Mouse (Mus musculus) intestine, postnatal 0 days (tissue): ENCODE results near the gene S1pr4. TPM values are rescaled to one million over a fixed set of nuclear protein-coding genes. Genes with fewer than 3 reads are reported as not detected.
A peak's percentile ranks its signal among the peaks of the same experiment; 100 is the strongest.

Source experiments
- ATAC-seq: fragments of 200-750 bp; cut with Nextera tagmentation; 2 replicates; pipeline ENCODE4 v1.8.0; 2017; ENCODE audit warnings: mild to moderate bottlenecking, moderate TSS enrichment, moderate library complexity
- H3K27ac ChIP-seq: fragments of 300-500 bp; sonication (generic); 2 replicates; pipeline ENCODE4 v1.5.1; 2014; ENCODE audit warnings: mild to moderate bottlenecking, low read depth, low read length, moderate library complexity
- H3K27me3 ChIP-seq: fragments of 300-500 bp; sonication (generic); replicated peaks from 2 replicates; pipeline ENCODE4 v1.6.1; 2014; ENCODE audit warnings: low read length, mixed read lengths; ENCODE audit not compliant: control insufficient read depth, insufficient read depth
- H3K36me3 ChIP-seq: fragments of 300-500 bp; sonication (generic); 2 replicates; pipeline ENCODE4 v1.6.1; 2014; ENCODE audit warnings: mild to moderate bottlenecking, moderate library complexity; ENCODE audit not compliant: control insufficient read depth, insufficient read depth
- H3K4me1 ChIP-seq: fragments of 300-500 bp; sonication (generic); replicated peaks from 2 replicates; pipeline ENCODE4 v1.6.1; 2014; ENCODE audit warnings: antibody characterized with exemption, low read length, mixed read lengths; ENCODE audit not compliant: control insufficient read depth, insufficient read depth
- H3K4me2 ChIP-seq: fragments of 300-500 bp; sonication (generic); replicated peaks from 2 replicates; pipeline ENCODE4 v1.6.1; 2014; ENCODE audit warnings: low read depth, mild to moderate bottlenecking, moderate library complexity
- H3K4me3 ChIP-seq: fragments of 300-500 bp; sonication (generic); 2 replicates; pipeline ENCODE4 v1.5.1; 2014; ENCODE audit warnings: low read depth, low read length
- H3K9ac ChIP-seq: fragments of 300-500 bp; sonication (generic); 2 replicates; pipeline ENCODE4 v1.6.1; 2014; ENCODE audit warnings: mild to moderate bottlenecking, low read depth, low read length
- H3K9me3 ChIP-seq: fragments of 300-500 bp; sonication (generic); 2 replicates; pipeline ENCODE4 v1.6.1; 2016; ENCODE audit warnings: mixed run types; ENCODE audit not compliant: control insufficient read depth
- CTCF ChIP-seq: sonication (generic); IDR thresholded peaks from 2 replicates; pipeline ENCODE4 v1.5.1; 2016; ENCODE audit warnings: low read depth, mild to moderate bottlenecking, control low read depth, antibody characterized with exemption, moderate library complexity
- WGBS: fragments of 180-500 bp; shearing (Covaris S2); extraction: QIAGEN DNeasy Blood & Tissue Kit; methylation state at CpG from one replicate; pipeline ENCODE4 v1.1.7; 2014; 5-methylcytosine and 5-hydroxymethylcytosine counted together
- polyA plus RNA-seq: library from polyadenylated mRNA; unstranded; fragments of >200 nt; fragmentation: Nextera tagmentation; extraction: Ambion mirVana; gene quantifications from 2 replicates; pipeline ENCODE4 v1.2.1, GENCODE M21; 2015

Gene S1pr4
- polyA plus RNA-seq, 1 experiment from 2014 or later, result 0.74 TPM

DNA sequence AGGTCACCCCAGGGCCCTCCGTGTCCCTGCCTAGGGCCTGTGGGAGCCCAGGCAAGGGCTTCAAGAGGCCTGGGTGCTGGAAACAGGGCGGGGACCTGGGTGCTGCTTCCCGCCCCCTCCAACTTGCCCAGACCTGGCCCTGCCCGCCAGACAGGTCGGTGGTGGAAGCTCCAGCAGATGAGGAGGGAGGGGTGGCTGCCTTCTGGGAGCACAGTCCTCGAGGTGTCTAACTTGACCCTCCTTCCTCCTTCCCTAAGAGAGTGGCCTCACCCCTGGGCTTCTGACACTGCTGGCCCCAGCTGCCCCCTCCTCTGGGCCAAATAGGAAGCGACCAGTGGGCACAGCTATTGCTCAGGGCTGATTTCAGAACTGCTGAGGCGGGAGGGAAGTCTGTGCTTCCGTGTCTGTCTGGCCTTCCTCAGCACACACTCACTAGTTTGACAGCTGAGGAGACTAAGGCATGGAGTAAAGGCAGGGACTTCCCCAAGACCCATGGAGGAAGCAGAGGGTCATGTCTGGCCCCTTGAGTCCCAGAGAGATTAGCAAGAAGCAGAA lies 24.2 kb upstream of the S1pr4 start, which contains the start of gene Gna15:
TSS of gene Gna15 (minus strand) at position 175 of the 555 bp plus-strand sequence.
- Histone ChIP-seq H3K27ac (no peak within 1 kb of the TSS), H3K36me3 (peaks cover 4% of the 10 kb centered on the region), H3K4me3 (0 out of 2 replicates have a peak within 1 kb of the TSS, but pooled peaks have one; percentile 0), H3K9me3 (no peaks in the 10 kb centered on the region), H3K4me1 (no peaks in the 10 kb centered on the region), H3K9ac (no peak within 1 kb of the TSS), H3K4me2 (no peak within 1 kb of the TSS; the same call in 1 of the 2 replicates), H3K27me3 (no peaks in the 10 kb centered on the region)
- no peak for ATAC-seq
- TF ChIP-seq CTCF, result no peak
- WGBS, result 22% methylated on average over 9 of the region's 9 CpGs

DNA sequence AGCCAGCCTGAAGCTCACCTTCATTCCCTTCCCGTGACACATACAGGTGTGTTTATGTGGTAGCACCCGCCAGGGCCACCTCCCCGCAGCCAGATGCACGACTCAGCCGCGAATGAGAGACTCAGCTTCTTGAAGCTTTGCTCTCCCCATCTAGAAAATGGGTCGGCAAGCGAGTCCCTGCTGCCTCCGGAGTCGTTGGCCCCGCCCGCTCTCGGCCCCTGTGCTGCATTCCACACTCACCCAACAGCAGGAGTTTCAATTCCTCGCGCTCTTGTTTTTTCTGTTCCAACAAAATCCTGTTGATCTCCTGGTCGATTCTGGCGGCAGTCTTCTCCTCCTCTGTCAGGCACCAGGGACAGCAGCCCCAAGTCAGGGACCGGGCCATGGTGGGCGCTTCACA lies 23.6 kb upstream of the S1pr4 start:
- WGBS, result 22% methylated on average over 19 of the region's 19 CpGs
- ATAC-seq, result no peak
- Histone ChIP-seq H3K4me1 (no peaks in the 10 kb centered on the region), H3K27me3 (no peaks in the 10 kb centered on the region), H3K9ac (no peak overlapping the region), H3K27ac (no peak overlapping the region), H3K4me2 (no peak overlapping the region; the same call in 1 of the 2 replicates), H3K9me3 (no peaks in the 10 kb centered on the region), H3K4me3 (0 out of 2 replicates have a peak overlapping the region, but pooled peaks have one; percentile 0), H3K36me3 (no peaks in the 10 kb centered on the region)
- no peak for TF ChIP-seq CTCF

DNA sequence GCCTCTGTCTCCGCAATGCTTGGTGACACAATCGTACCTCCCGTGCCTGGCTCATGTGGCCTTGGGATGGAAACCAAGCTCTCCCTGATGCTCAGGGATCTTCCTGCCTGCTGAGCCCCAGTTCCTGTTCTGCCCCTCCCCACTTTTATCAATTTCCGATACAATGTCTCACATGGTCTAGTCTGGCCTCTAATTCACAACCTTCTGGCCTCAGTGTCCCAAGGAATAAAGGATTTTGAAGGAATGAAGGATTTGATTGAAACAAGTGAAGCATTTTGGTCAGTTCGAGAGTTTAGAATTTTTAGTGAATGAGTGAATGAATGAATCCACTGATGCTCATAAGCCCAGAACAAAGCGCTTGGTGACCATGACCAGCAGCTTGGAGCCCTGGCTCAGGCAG lies 23.2 kb upstream of the S1pr4 start:
- Histone ChIP-seq H3K4me3 (no peak overlapping the region), H3K4me1 (no peaks in the 10 kb centered on the region), H3K36me3 (no peaks in the 10 kb centered on the region), H3K9ac (no peak overlapping the region), H3K4me2 (no peak overlapping the region), H3K27me3 (no peaks in the 10 kb centered on the region), H3K27ac (no peak overlapping the region), H3K9me3 (no peaks in the 10 kb centered on the region)
- TF ChIP-seq CTCF, result no peak
- WGBS, result 67% methylated on average over 6 of the region's 6 CpGs
- no peak for ATAC-seq

DNA sequence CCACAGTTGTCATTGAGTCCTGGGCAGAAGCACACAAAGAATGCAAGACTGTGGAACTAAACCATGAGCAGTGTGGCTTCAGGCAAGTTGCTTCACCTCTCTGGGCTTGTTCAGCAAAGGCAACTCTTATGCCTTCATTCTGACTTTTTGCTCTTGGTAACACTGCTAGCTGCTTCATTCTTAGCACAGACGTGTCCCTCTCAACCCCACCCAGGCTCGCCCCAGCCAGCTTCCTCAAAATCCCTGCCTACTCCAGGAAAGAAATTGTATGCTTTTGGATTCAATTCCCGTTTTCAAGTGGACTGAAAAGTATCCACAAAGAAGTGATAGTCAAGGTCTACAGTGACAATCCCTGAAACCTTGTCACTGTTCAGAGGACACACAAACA lies 20.0 kb upstream of the S1pr4 start:
- no peaks in the 10 kb centered on the region for H3K9me3 ChIP-seq
- H3K9ac ChIP-seq, result no peak overlapping the region
- no peaks in the 10 kb centered on the region for H3K27me3 ChIP-seq
- no peak overlapping the region for H3K27ac ChIP-seq
- no peak overlapping the region for H3K4me2 ChIP-seq
- 49% methylated on average over 3 of the region's 3 CpGs for WGBS
- no peak overlapping the region for H3K4me3 ChIP-seq
- no peak for ATAC-seq
- TF ChIP-seq CTCF, result no peak
- no peaks in the 10 kb centered on the region for H3K36me3 ChIP-seq
- no peaks in the 10 kb centered on the region for H3K4me1 ChIP-seq

DNA sequence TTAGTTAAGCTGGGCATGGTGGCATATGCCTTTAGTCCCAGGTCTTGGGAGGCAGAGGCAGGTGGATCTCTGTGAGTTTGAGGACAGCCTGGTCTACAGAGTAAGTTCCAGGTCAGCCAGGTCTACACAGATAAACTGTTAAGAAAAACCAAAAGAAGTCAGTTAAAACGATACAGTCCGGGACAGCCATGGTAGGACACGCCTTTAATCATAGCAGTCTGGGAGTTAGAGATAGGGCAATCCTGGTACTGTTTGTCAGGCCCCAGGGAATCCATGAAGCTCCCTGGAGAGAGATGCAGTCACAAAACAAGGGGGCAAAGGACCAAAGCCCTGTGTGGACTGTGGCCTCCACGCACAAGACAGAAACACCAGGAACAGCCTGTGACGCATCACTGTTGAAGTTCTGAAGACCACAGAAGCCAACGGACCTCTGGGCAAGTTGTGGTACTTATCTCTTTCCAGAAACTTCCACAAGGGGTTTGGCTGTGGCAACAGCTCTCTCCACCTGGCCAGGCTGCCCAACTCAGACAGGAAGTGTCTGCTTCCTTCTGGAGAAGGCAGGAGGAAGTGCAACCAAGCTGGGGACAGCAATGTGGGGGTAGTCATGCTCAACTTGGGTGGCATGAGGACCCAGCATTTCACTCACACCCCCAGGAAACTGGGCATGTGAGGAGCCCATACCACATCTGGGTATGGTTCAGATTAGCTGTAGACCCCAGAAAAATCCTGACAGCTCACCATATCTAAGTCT lies 19.5 kb upstream of the S1pr4 start:
- Histone ChIP-seq H3K9ac (no peak overlapping the region), H3K27ac (no peak overlapping the region), H3K4me2 (no peak overlapping the region), H3K4me1 (no peaks in the 10 kb centered on the region), H3K27me3 (no peaks in the 10 kb centered on the region), H3K36me3 (no peaks in the 10 kb centered on the region), H3K9me3 (no peaks in the 10 kb centered on the region), H3K4me3 (no peak overlapping the region)
- TF ChIP-seq CTCF, result no peak
- 61% methylated on average over 6 of the region's 6 CpGs for WGBS
- no peak for ATAC-seq

DNA sequence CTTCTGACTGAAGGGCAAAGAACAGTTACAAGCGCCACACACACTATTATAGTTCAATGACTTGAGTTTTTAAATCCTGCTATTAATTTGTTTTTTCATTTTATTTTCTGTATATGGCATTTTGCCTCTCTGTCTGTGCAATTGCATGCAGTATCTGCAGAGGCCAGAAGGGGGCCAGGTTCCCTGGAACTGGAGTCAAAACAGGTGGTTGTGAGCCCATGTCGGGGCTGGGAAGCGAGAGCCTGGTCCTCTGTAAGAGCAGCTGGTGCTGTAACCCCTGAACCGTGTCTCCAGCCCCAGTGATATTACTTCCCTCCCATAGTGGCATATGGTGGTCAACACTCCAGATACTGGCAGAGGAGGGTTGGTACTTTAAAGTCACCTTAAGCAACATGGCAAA lies 18.6 kb upstream of the S1pr4 start:
- Histone ChIP-seq H3K27ac (no peak overlapping the region), H3K36me3 (no peaks in the 10 kb centered on the region), H3K9ac (no peak overlapping the region), H3K9me3 (no peaks in the 10 kb centered on the region), H3K4me3 (no peak overlapping the region), H3K4me2 (no peak overlapping the region), H3K27me3 (no peaks in the 10 kb centered on the region), H3K4me1 (no peaks in the 10 kb centered on the region)
- peak; percentile 82 for TF ChIP-seq CTCF
- ATAC-seq, result 0 out of 2 replicates have a peak, but pooled peaks have one; percentile 17
- 16% methylated on average over 4 of the region's 4 CpGs for WGBS
